Mouse (Mus musculus) CH12.LX (cell line): ENCODE results near the gene Timm10. TPM values are rescaled to one million over a fixed set of nuclear protein-coding genes. Genes with fewer than 3 reads are reported as not detected.

Experiments
- DNase-seq: peaks from one replicate; pipeline ENCODE4 v3.0.0-alpha.2; 2013; ENCODE audit errors: extremely low read depth
- H3K27ac ChIP-seq: 2 replicates; pipeline ENCODE4 v1.5.1; 2012; ENCODE audit warnings: low read depth, mild to moderate bottlenecking, control low read depth, moderate library complexity; ENCODE audit not compliant: insufficient read depth
- H3K27me3 ChIP-seq: replicated peaks from 2 replicates; pipeline ENCODE3; 2012; ENCODE audit warnings: inconsistent platforms
- H3K36me3 ChIP-seq, 2 experiments: replicated peaks in 1 of 2; 2 replicates each; pipeline versions ENCODE3 to v1.6.1; 2012; ENCODE audit warnings: inconsistent platforms in 1 of 2, low read length in 1 of 2, mild to moderate bottlenecking in 1 of 2, mixed read lengths in 1 of 2, moderate library complexity in 1 of 2; ENCODE audit not compliant: control insufficient read depth in 1 of 2, insufficient read depth in 1 of 2
- H3K4me1 ChIP-seq, 2 experiments: 2 replicates each; pipeline ENCODE4 v1.6.1; 2012; ENCODE audit warnings: inconsistent platforms in 1 of 2, moderate library complexity in 1 of 2; ENCODE audit not compliant: insufficient read depth in 2 of 2, control insufficient read depth in 1 of 2
- H3K4me2 ChIP-seq: 2 replicates; pipeline ENCODE4 v1.6.1; 2012; ENCODE audit warnings: low read depth, mild to moderate bottlenecking, control low read depth; ENCODE audit not compliant: poor library complexity, insufficient read depth, severe bottlenecking
- H3K4me3 ChIP-seq, 3 experiments: fragments of 150-350 bp in 1 of 3; sonication (generic) in 1 of 3; replicated peaks in 1 of 3; 2 replicates each; pipeline versions ENCODE3 to v1.5.1; 2011 to 2012; ENCODE audit warnings: low read depth in 2 of 3, low read length in 2 of 3, mild to moderate bottlenecking in 2 of 3, moderate library complexity in 2 of 3, control low read depth in 1 of 3, improper control_type of control experiment in 1 of 3, inconsistent platforms in 1 of 3, mixed read lengths in 1 of 3; ENCODE audit not compliant: poor library complexity in 1 of 3
- H3K79me2 ChIP-seq: replicated peaks from 2 replicates; pipeline ENCODE4 v1.6.1; 2012; ENCODE audit warnings: mild to moderate bottlenecking, moderate library complexity; ENCODE audit not compliant: control insufficient read depth, poor library complexity, insufficient read depth, severe bottlenecking; ENCODE audit errors: extremely low read depth
- H3K9ac ChIP-seq: 2 replicates; pipeline ENCODE4 v1.6.1; 2012; ENCODE audit warnings: low read depth, mild to moderate bottlenecking, control low read depth, moderate library complexity; ENCODE audit not compliant: insufficient read depth
- H3K9me3 ChIP-seq: replicated peaks from 2 replicates; pipeline ENCODE3; 2012; ENCODE audit warnings: low read length, inconsistent platforms, mixed read lengths
- BHLHE40 ChIP-seq: IDR thresholded peaks from 2 replicates; pipeline ENCODE4 v1.6.1; 2011; ENCODE audit warnings: mild to moderate bottlenecking, low read depth, low read length, improper control_type of control experiment
- E2F4 ChIP-seq: IDR thresholded peaks from 2 replicates; pipeline ENCODE4 v1.6.1; 2011; ENCODE audit warnings: low read depth, low read length, improper control_type of control experiment; ENCODE audit not compliant: insufficient replicate concordance
- ELF1 ChIP-seq: IDR thresholded peaks from 2 replicates; pipeline ENCODE4 v1.6.1; 2014; ENCODE audit warnings: low read depth, mild to moderate bottlenecking, inconsistent platforms, low read length, improper control_type of control experiment
- ETS1 ChIP-seq: conservative IDR thresholded peaks from 2 replicates; pipeline ENCODE4 v1.6.1; 2012; ENCODE audit warnings: low read depth, mild to moderate bottlenecking, inconsistent platforms, low read length, improper control_type of control experiment, moderate library complexity
- GABPA ChIP-seq: IDR thresholded peaks from 2 replicates; pipeline ENCODE4 v1.6.1; 2012; ENCODE audit warnings: low read depth, low read length, improper control_type of control experiment, inconsistent platforms; ENCODE audit not compliant: insufficient replicate concordance
- IRF4 ChIP-seq: IDR thresholded peaks from 2 replicates; pipeline ENCODE4 v1.6.1; 2014; ENCODE audit warnings: low read depth, mild to moderate bottlenecking, inconsistent platforms, low read length, improper control_type of control experiment
- JUN ChIP-seq: IDR thresholded peaks from 2 replicates; pipeline ENCODE4 v1.6.1; 2011; ENCODE audit warnings: low read depth, mild to moderate bottlenecking, low read length, improper control_type of control experiment, moderate library complexity; ENCODE audit not compliant: insufficient read depth
- MYC ChIP-seq: IDR thresholded peaks from 2 replicates; pipeline ENCODE4 v1.6.1; 2011; ENCODE audit warnings: low read depth, mild to moderate bottlenecking, improper control_type of control experiment, low read length
- NELFE ChIP-seq: IDR thresholded peaks from 2 replicates; pipeline ENCODE4 v1.6.1; 2011; ENCODE audit warnings: low read depth, low read length, improper control_type of control experiment
- POLR2A ChIP-seq: IDR thresholded peaks from 2 replicates; pipeline ENCODE4 v1.6.1; 2011; ENCODE audit warnings: low read depth, mild to moderate bottlenecking, improper control_type of control experiment, low read length
- POLR2AphosphoS2 ChIP-seq: IDR thresholded peaks from 2 replicates; pipeline ENCODE4 v1.6.1; 2011; ENCODE audit warnings: low read depth, low read length, improper control_type of control experiment
- RCOR1 ChIP-seq: conservative IDR thresholded peaks from 2 replicates; pipeline ENCODE4 v1.6.1; 2012; ENCODE audit warnings: low read depth, mild to moderate bottlenecking, inconsistent platforms, low read length, improper control_type of control experiment
- ZC3H11A ChIP-seq: IDR thresholded peaks from 2 replicates; pipeline ENCODE4 v1.6.1; 2012; ENCODE audit warnings: low read depth, mild to moderate bottlenecking, inconsistent platforms, low read length, improper control_type of control experiment
- ZMIZ1 ChIP-seq: IDR thresholded peaks from 2 replicates; pipeline ENCODE4 v1.6.1; 2012; ENCODE audit warnings: low read depth, mild to moderate bottlenecking, inconsistent platforms, low read length, improper control_type of control experiment
- dilution Hi-C: fragments of 300-500 bp; cut with MboI; formaldehyde crosslinking; loops from 2 replicates; pipeline ENCODE4 v1.14.3; 2020; ENCODE audit warnings: low sequenced_read_pairs; ENCODE audit not compliant: extremely low pct_unique_long_range_greater_than_20kb, extremely low pct_ligation_motif_present
- in situ Hi-C: fragments of 300-500 bp; cut with MboI; formaldehyde crosslinking; loops from 3 replicates; pipeline ENCODE4 v1.14.3; 2019; ENCODE audit warnings: low sequenced_read_pairs, low pct_ligation_motif_present, low pct_unique_long_range_greater_than_20kb, mixed read lengths
- polyA plus RNA-seq: library from polyadenylated mRNA; unstranded; fragments of >175 nt; gene quantifications from 2 replicates; pipeline ENCODE4 v1.2.1, GENCODE M21; 2012; ENCODE audit warnings: low read depth; ENCODE audit not compliant: insufficient read length
- total RNA-seq, 2 experiments: library from RNA; depleted of rRNA; stranded (reverse); fragments of 300-350 nt in 1 of 2; fragments of >200 nt in 1 of 2; gene quantifications; 2 replicates each; pipeline ENCODE4 v1.2.3; 2012 to 2014

The Timm10 gene
- total and polyA plus RNA-seq, 3 experiments = 77.7 to 115 (median 81.2) TPM

DNA sequence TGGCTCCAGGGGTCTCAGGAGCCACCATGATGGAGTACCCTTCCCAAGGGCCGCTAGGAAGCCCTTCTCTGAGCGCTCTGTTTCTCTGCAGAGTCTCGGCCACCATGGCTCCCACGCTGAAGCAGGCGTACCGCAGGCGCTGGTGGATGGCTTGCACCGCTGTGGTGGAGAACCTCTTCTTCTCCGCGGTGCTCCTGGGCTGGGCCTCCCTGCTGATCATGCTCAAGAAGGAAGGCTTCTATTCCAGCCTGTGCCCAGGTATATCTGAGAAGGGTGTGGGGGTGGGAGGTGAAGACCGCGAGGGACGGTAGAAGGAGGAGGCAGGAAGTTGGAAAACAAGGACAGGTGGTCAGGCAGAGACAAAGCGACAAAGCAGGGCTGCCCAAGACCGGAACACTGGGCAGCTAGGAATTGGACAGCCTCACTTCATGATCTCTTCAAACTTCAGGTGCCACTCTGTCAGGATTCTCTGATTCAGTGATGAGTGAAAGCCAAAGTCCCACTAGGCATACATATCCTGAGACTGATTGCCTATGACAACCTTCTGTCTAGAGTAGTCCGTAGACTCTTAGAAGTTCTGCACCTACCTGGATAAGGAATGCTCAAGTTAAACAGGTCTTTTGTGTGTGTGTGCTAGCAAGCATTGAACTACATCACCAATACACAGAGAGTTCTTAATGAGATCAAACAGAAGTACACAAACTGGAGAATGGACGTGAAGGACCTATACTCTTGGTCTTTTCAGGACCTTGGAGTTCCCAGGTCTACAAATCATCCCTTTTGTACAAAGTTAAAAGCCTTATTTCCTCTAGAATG is 14.2 kb downstream of the Timm10 start:
- in situ Hi-C loops = no loop called here
- dilution Hi-C loops = no loop called here
- peak overlapping the region; percentile 18; the same call in 1 of the 2 replicates for H3K9ac ChIP-seq
- no peaks in the 10 kb centered on the region for H3K36me3 ChIP-seq
- peaks cover 7% of the 10 kb centered on the region for H3K9me3 ChIP-seq
- no peaks in the 10 kb centered on the region for H3K79me2 ChIP-seq
- no peak for DNase-seq
- H3K4me1 ChIP-seq = peaks cover 18 to 30% of the 10 kb centered on the region in 2 experiments
- H3K27me3 ChIP-seq = no peaks in the 10 kb centered on the region
- H3K4me2 ChIP-seq = peak overlapping the region; percentile 46
- peak overlapping the region in 1 of 3 experiments; percentile 56 for H3K4me3 ChIP-seq
- TF ChIP-seq BHLHE40 (no peak), JUN (no peak), POLR2AphosphoS2 (no peak), POLR2A (no peak)
- H3K27ac ChIP-seq = no peak overlapping the region

- Histone ChIP-seq H3K4me1 (peaks cover 15 to 23% of the 10 kb centered on the region in 2 experiments), H3K79me2 (no peaks in the 10 kb centered on the region), H3K4me2 (no peak overlapping the region), H3K4me3 (no peak overlapping the region), H3K27me3 (no peaks in the 10 kb centered on the region), H3K27ac (no peak overlapping the region), H3K9me3 (peaks cover 7% of the 10 kb centered on the region), H3K9ac (no peak overlapping the region), H3K36me3 (no peaks in the 10 kb centered on the region)
- dilution Hi-C loops = no loop called here
- in situ Hi-C loops = no loop called here
- TF ChIP-seq ETS1 = no peak
- no peak for TF ChIP-seq GABPA
- TF ChIP-seq E2F4 = no peak
- no peak for DNase-seq
These were observed 15.1 kb downstream of the Timm10 start for GRCm38 (mm10) chr2:84841905-84842304.

- no peak for DNase-seq
- TF ChIP-seq POLR2AphosphoS2 (no peak), RCOR1 (no peak), ELF1 (no peak), IRF4 (no peak), ZMIZ1 (no peak), NELFE (no peak), ZC3H11A (no peak), MYC (no peak)
- no peaks in the 10 kb centered on the region for H3K79me2 ChIP-seq
- H3K27me3 ChIP-seq = no peaks in the 10 kb centered on the region
- H3K9me3 ChIP-seq = peaks cover 7% of the 10 kb centered on the region
- H3K4me3 ChIP-seq = no peak overlapping the region
- in situ Hi-C loops = no loop called here
- H3K9ac ChIP-seq = no peak overlapping the region
- H3K4me1 ChIP-seq = peaks cover 2 to 6% of the 10 kb centered on the region in 2 experiments; a peak in 2 of 4 replicates
- H3K27ac ChIP-seq = no peak overlapping the region
- H3K36me3 ChIP-seq = no peaks in the 10 kb centered on the region
- no peak overlapping the region for H3K4me2 ChIP-seq
- dilution Hi-C loops = no loop called here
These were observed 16.9 kb downstream of the Timm10 start for GRCm38 (mm10) chr2:84843654-84844053.
